Mouse (Mus musculus): Measurements from ENCODE around the gene Srgap3. TPM values are rescaled to one million over a fixed set of nuclear protein-coding genes. Genes with fewer than 3 reads are reported as not detected.

Srgap3 gene
- polyA plus RNA-seq, 1 experiment from 2014 or later, result 0.13 TPM

DNA sequence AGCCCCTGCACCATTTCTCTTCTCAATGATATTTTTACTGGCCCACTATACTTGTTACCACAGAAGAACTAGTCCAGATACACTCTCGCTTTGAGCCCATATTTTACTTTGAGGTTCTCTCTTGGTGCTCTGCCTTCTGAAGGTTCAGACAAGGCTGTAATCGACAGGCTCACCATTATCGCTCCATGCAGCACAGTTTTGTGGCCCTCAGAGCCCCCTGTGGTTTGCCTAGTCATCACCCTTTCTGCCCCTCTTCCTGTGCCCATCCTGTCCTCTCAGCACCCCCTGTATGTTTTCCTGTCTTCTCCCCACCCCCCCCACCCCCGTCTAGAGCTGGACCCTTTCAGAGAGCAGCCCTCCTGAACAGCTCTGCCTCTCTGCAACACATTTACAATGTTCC, 111.7 kb downstream of the Srgap3 start:
- Histone ChIP-seq H3K27me3 (ENCODE audit: insufficient read depth, low read length) (no peaks in the 10 kb centered on the region), H3K4me3 (ENCODE audit: low read depth, low read length) (no peak overlapping the region), H3K9me3 (ENCODE audit: low read length) (no peaks in the 10 kb centered on the region), H3K27ac (ENCODE audit: low read depth) (no peak overlapping the region), H3K4me2 (ENCODE audit: low read depth, low read length) (no peak overlapping the region), H3K36me3 (replicated peaks; ENCODE audit: insufficient read depth, low read length) (no peaks in the 10 kb centered on the region), H3K9ac (replicated peaks) (no peak overlapping the region), H3K4me1 (ENCODE audit: insufficient read depth) (no peaks in the 10 kb centered on the region)
- no peak for DNase-seq
- TF ChIP-seq CTCF (IDR thresholded peaks at IDR 0.05; ENCODE audit: low read depth) (no peak), EP300 (IDR thresholded peaks at IDR 0.05; ENCODE audit: low read depth) (no peak)
- WGBS (ENCODE audit: insufficient replicate concordance), result 36% methylated on average over 4 of the region's 4 CpGs
- no peak for ATAC-seq

DNA sequence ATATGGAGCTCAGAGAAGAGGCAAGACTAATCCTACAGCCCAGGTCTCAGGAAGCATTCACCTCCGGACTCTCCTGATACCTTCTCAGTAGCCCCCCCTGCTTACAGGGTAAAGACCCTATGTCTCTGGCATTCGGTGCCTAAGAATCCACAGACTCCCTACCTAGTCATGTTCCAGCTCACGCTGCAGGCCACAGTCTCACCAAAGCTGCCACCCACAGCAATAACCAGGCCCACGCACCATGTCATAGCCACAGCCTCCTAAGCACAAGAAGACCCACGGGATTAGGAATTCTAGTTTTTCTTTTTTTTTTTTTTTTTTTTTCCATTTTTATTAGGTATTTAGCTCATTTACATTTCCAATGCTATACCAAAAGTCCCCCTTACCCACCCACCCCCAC, 112.6 kb downstream of the Srgap3 start:
- Histone ChIP-seq H3K4me1 (ENCODE audit: insufficient read depth) (no peaks in the 10 kb centered on the region), H3K27ac (ENCODE audit: low read depth) (no peak overlapping the region), H3K4me3 (ENCODE audit: low read depth, low read length) (no peak overlapping the region), H3K36me3 (replicated peaks; ENCODE audit: insufficient read depth, low read length) (no peaks in the 10 kb centered on the region), H3K27me3 (ENCODE audit: insufficient read depth, low read length) (no peaks in the 10 kb centered on the region), H3K4me2 (ENCODE audit: low read depth, low read length) (no peak overlapping the region), H3K9ac (replicated peaks) (no peak overlapping the region), H3K9me3 (ENCODE audit: low read length) (no peaks in the 10 kb centered on the region)
- TF ChIP-seq CTCF (IDR thresholded peaks at IDR 0.05; ENCODE audit: low read depth) (no peak), EP300 (IDR thresholded peaks at IDR 0.05; ENCODE audit: low read depth) (no peak)
- no peak for ATAC-seq
- 83% methylated on average over 5 of the region's 5 CpGs for WGBS (ENCODE audit: insufficient replicate concordance)
- no peak for DNase-seq

DNA sequence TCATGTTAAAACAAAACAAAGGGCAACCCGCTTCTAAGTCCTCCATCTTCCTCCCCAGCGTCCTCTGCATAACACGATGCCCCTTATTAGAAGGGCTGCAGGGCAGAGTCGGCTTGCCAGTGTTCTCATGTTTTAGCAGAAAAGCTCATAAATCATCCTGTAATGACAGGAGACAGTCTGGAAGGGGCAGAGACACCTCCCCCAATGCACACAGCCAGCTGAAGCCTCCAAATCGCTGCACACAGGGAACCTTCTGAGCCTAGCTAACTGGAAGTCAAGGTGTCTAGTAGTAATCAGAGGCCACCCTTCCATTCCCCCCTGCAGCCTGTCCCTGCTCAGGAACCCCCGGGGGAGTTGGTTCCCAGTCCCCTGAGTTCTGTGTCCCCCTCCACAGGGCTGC, 113.3 kb downstream of the Srgap3 start:
- no peak overlapping the region for H3K27ac ChIP-seq (ENCODE audit: low read depth)
- TF ChIP-seq CTCF (IDR thresholded peaks at IDR 0.05; ENCODE audit: low read depth) (no peak), EP300 (IDR thresholded peaks at IDR 0.05; ENCODE audit: low read depth) (no peak)
- H3K4me1 ChIP-seq (ENCODE audit: insufficient read depth), result no peaks in the 10 kb centered on the region
- DNase-seq (no peak), ATAC-seq (no peak)
- WGBS (ENCODE audit: insufficient replicate concordance), result 33% methylated on average over 6 of the region's 6 CpGs
- H3K36me3 ChIP-seq (replicated peaks; ENCODE audit: insufficient read depth, low read length), result no peaks in the 10 kb centered on the region
- no peaks in the 10 kb centered on the region for H3K9me3 ChIP-seq (ENCODE audit: low read length)
- no peaks in the 10 kb centered on the region for H3K27me3 ChIP-seq (ENCODE audit: insufficient read depth, low read length)
- no peak overlapping the region for H3K4me2 ChIP-seq (ENCODE audit: low read depth, low read length)
- H3K9ac ChIP-seq (replicated peaks), result no peak overlapping the region
- no peak overlapping the region for H3K4me3 ChIP-seq (ENCODE audit: low read depth, low read length)

DNA sequence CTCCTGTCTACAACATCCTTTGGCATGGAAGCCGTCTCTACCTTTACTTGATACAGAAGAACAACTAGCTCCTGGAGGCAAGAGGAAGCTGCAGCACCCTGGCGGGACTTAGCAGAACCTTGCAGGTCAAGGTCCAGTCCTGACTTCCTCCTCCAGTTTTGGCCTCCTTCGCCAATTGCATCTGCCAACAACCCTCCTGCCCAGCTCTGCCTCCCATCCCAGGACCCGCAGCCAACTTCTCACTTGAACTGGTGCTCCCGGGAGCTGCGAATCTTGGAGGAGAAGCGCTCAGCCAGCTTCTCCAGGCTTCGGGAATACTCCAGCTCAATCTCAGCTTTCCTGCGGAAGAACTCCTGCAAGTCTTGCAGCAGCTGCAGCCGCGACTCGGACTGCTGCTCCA, 117.9 kb downstream of the Srgap3 start:
- Histone ChIP-seq H3K9me3 (ENCODE audit: low read length) (no peaks in the 10 kb centered on the region), H3K4me1 (ENCODE audit: insufficient read depth) (no peaks in the 10 kb centered on the region), H3K27ac (ENCODE audit: low read depth) (no peak overlapping the region), H3K27me3 (ENCODE audit: insufficient read depth, low read length) (no peaks in the 10 kb centered on the region), H3K4me3 (ENCODE audit: low read depth, low read length) (no peak overlapping the region), H3K36me3 (replicated peaks; ENCODE audit: insufficient read depth, low read length) (no peaks in the 10 kb centered on the region), H3K9ac (replicated peaks) (no peak overlapping the region), H3K4me2 (ENCODE audit: low read depth, low read length) (no peak overlapping the region)
- no peak for ATAC-seq
- no peak for TF ChIP-seq EP300 (IDR thresholded peaks at IDR 0.05; ENCODE audit: low read depth)
- no peak for TF ChIP-seq CTCF (IDR thresholded peaks at IDR 0.05; ENCODE audit: low read depth)
- DNase-seq, result no peak
- WGBS (ENCODE audit: insufficient replicate concordance), result 81% methylated on average over 12 of the region's 12 CpGs

DNA sequence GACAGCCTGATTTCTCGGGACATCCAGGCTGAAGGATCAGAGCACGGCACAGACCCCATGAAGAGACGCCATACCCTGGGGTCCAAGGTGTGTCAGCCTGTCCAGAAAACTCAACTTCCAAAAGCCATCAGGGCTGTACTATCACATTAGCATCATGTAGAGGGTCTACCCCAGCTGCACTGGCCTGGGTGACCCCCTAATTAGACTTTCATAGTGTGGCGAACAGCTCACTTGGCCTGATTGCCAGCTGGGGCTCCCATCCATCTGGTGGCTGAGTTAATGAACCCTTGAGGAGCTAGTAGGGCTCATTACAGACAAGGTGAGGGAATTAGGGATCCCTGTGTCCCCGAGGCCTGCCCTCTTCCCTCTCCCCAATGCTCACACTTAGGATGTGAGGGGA, 118.6 kb downstream of the Srgap3 start:
- no peaks in the 10 kb centered on the region for H3K4me1 ChIP-seq (ENCODE audit: insufficient read depth)
- H3K4me2 ChIP-seq (ENCODE audit: low read depth, low read length), result no peak overlapping the region
- H3K9me3 ChIP-seq (ENCODE audit: low read length), result no peaks in the 10 kb centered on the region
- no peak for DNase-seq
- H3K4me3 ChIP-seq (ENCODE audit: low read depth, low read length), result no peak overlapping the region
- H3K27me3 ChIP-seq (ENCODE audit: insufficient read depth, low read length), result no peaks in the 10 kb centered on the region
- TF ChIP-seq EP300 (IDR thresholded peaks at IDR 0.05; ENCODE audit: low read depth) (no peak), CTCF (IDR thresholded peaks at IDR 0.05; ENCODE audit: low read depth) (no peak)
- 75% methylated on average over 5 of the region's 5 CpGs for WGBS (ENCODE audit: insufficient replicate concordance)
- no peak overlapping the region for H3K9ac ChIP-seq (replicated peaks)
- no peaks in the 10 kb centered on the region for H3K36me3 ChIP-seq (replicated peaks; ENCODE audit: insufficient read depth, low read length)
- no peak overlapping the region for H3K27ac ChIP-seq (ENCODE audit: low read depth)
- ATAC-seq, result no peak

DNA sequence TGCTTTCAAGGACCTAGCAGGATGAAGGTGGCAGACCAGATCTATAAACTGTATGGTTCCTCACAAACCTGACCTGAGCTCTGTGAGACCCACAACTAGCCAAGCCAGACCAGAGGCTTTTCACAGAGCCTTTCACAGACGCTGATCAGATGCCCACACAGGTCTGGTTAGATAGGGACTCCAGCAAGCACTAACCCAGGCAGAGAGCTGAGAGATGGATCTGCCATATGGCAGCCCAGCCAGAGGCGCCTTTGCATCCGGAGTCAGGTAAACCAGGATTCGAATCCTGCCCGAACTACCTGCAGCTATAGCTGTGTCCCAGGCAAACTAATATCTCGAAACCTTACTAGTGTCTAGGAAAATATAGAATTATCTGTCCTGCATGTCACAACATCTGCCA, 121.4 kb downstream of the Srgap3 start:
- H3K4me2 ChIP-seq (ENCODE audit: low read depth, low read length), result no peak overlapping the region
- 80% methylated on average over 6 of the region's 6 CpGs for WGBS (ENCODE audit: insufficient replicate concordance)
- no peaks in the 10 kb centered on the region for H3K4me1 ChIP-seq (ENCODE audit: insufficient read depth)
- H3K9ac ChIP-seq (replicated peaks), result no peak overlapping the region
- no peak overlapping the region for H3K4me3 ChIP-seq (ENCODE audit: low read depth, low read length)
- H3K27me3 ChIP-seq (ENCODE audit: insufficient read depth, low read length), result no peaks in the 10 kb centered on the region
- no peak for DNase-seq
- no peak for TF ChIP-seq EP300 (IDR thresholded peaks at IDR 0.05; ENCODE audit: low read depth)
- TF ChIP-seq CTCF (IDR thresholded peaks at IDR 0.05; ENCODE audit: low read depth), result no peak
- no peak for ATAC-seq
- no peak overlapping the region for H3K27ac ChIP-seq (ENCODE audit: low read depth)
- H3K36me3 ChIP-seq (replicated peaks; ENCODE audit: insufficient read depth, low read length), result no peaks in the 10 kb centered on the region
- H3K9me3 ChIP-seq (ENCODE audit: low read length), result no peaks in the 10 kb centered on the region

DNA sequence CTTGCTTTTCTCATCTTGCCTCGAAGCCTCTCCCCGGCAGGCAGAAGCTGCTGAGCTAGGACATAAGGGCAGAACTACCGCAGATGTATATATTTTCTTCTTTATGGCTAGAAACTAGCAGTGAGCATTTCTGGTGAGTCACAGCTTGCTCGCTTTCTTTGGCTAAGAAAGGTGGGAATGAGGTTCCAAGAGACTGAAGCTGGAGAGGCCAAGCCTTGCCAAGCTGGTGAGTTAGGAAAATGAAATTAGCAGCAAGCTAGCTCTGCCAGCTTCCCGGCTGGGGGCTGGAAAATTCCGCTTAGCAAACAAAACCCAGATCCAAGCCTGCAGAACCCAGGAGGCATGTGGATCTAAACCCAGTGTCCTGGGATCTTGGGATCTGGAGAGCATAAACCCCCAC, 124.0 kb downstream of the Srgap3 start:
- 82% methylated on average over 6 of the region's 6 CpGs for WGBS (ENCODE audit: insufficient replicate concordance)
- ATAC-seq, result no peak

More for the DNA sequence above, 124.0 kb downstream of the Srgap3 start:
- TF ChIP-seq CTCF (IDR thresholded peaks at IDR 0.05; ENCODE audit: low read depth) (no peak), EP300 (IDR thresholded peaks at IDR 0.05; ENCODE audit: low read depth) (no peak)
- H3K4me3 ChIP-seq (ENCODE audit: low read depth, low read length), result no peak overlapping the region
- no peaks in the 10 kb centered on the region for H3K27me3 ChIP-seq (ENCODE audit: insufficient read depth, low read length)
- H3K36me3 ChIP-seq (replicated peaks; ENCODE audit: insufficient read depth, low read length), result no peaks in the 10 kb centered on the region
- H3K9ac ChIP-seq (replicated peaks), result no peak overlapping the region
- no peak overlapping the region for H3K4me2 ChIP-seq (ENCODE audit: low read depth, low read length)
- H3K27ac ChIP-seq (ENCODE audit: low read depth), result no peak overlapping the region
- H3K4me1 ChIP-seq (ENCODE audit: insufficient read depth), result no peaks in the 10 kb centered on the region
- no peaks in the 10 kb centered on the region for H3K9me3 ChIP-seq (ENCODE audit: low read length)
- DNase-seq, result no peak

Data from liver, postnatal 0 days (tissue).